Mouse (Mus musculus) thymus, postnatal 0 days (tissue): Measurements from ENCODE around the gene Ddx60. TPM values are rescaled to one million over a fixed set of nuclear protein-coding genes. Genes with fewer than 3 reads are reported as not detected.

Experiments used
- DNase-seq: peaks from one replicate; pipeline ENCODE4 v3.0.0-alpha.2; 2015; ENCODE audit warnings: low spot score
- polyA plus RNA-seq: library from polyadenylated mRNA; unstranded; fragments of >200 nt; fragmentation: Nextera tagmentation; extraction: Ambion mirVana; gene quantifications from 2 replicates; pipeline ENCODE4 v1.2.1, GENCODE M21; 2015

Ddx60 gene
- polyA plus RNA-seq, 1 experiment from 2014 or later, result 12.4 TPM

DNA sequence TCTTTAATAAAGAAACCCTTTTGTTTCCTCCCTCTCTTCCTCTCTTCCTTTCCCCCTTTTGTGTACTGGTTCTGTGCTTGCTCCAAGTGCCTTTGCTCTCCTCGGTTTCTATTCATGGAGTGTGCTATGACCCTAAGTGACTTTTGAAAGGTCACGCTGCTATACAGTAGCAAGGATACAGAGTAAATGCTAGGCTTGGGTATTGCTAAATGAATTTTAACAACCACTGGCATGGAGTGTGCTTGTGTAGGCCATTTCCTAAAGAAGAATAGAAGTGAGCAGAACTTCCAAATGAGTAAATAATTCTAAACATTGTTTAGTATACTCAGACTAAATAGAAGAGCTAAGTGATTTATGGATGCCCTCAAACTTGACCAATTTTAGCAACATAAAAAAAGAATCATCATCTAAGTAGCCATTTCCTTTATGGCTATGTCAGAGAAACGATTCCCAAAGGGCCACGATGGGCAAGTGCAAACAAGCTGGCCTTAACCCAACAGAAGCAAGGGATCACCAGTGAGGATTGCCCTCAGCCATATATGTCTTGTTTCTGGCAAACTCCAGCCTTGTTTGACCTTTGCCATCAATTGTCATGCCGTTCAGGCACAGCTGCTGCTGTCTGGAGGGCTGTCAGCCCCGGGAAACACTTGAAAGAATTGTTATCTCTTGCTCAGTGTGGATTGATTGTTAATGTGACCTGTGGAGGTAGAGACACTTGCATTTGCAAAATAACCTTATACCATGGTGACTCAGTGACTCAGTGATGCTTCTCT lies 58.0 kb downstream of the Ddx60 start:
- no peak for DNase-seq

DNA sequence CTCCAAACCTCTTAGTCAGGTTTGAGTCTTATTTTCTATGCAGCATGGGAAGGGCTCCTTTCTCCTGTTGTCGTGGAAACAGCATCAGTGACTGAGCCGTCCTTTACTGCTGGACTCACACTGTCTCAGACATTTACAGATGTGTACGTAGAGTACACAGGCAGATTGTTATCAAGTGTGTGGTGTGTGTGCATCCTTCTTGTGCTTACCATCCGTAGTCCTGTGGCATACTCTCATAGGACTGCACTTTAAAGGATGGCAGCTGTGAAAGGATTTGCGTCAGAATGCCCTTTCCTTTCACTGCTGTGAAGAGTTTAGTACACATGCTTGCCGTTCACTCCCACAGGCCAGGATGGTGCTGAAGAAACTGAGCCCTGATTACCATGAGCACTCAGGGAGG lies 61.6 kb downstream of the Ddx60 start:
- no peak for DNase-seq

DNA sequence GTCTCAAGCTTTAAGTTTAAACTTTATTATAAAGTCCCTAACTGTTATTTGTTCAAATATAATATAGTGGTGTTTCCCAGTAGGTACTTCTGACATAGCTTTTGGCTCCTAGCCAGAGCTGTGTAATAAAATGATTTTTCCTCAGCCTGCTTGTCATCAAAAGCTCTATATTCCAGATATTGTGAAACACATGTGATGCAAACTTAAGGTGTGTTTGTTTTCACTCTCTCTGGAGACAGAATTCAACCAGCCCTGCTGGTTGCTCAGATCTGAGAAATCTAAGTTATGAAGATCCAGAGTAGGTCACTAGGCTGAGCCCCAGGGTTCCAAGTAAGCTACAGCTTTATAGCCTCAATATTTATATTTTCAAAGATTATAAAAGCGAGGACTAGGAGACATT lies 64.9 kb downstream of the Ddx60 start:
- DNase-seq, result no peak

DNA sequence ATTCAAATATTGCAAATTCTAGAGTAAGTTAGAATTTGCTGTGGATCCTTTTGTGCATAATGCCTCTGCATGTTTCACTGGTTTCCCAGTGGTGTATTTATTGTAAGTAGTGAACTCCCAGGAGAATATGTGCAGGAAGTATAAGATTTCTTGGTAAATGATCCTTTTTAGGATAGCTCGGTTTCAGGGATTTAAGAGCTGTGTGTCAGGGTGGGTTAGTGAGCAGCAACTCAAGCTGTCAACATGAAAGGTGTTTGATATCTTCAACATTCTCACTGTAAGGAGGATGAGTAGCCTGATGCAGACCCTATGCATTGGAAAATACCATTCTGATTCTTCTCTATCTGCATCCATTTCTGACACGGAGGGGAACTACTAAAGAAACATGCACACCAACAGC lies 69.2 kb downstream of the Ddx60 start:
- DNase-seq, result no peak

GRCm38 (mm10) chr8:62014166-62014565 lies 86.3 kb downstream of the Ddx60 start:
- DNase-seq, result no peak

- DNase-seq, result no peak
Observed at GRCm38 (mm10) chr8:62014582-62014981, 86.7 kb downstream of the Ddx60 start.

DNA sequence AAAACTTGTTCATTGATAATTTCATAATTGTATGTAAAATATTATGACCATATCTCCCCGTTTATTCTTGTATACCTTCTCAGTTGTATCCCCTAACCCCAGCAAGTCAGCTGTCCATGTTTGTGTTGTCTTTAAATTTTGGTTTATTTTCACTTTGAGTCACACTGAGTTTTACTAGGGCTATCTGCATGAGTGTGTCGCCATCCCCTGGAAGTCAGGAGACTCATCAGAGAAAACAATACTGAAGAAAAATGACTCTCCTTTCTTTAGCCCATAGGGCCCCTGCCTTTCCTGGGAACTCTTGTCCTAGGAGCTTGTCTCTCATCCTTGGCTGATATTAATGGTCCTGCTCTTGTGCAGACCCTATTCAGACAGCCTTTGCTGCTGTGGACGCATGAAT lies 106.5 kb downstream of the Ddx60 start:
- no peak for DNase-seq

DNA sequence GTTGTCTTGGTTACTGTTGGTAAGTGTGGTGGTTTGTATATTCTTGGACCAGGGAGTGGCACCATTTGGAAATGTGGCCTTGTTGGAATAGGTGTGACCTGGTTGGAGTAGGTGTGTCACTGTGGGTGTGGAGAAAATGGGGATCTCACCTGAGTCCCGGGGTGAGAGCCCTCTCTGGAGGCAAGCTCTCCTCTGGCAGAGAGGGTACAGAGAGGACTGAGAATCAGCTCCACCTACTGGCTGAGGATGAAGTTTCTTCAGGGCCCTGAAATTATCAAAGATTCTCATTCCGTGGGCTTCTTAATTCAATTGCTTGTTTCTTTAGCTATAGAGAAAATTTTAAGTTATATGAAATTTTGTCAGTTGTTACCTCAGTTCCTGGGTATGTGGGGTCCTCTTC lies 118.9 kb downstream of the Ddx60 start:
- no peak for DNase-seq

- DNase-seq, result no peak
Observed at GRCm38 (mm10) chr8:62060357-62060756, 132.5 kb downstream of the Ddx60 start.

DNA sequence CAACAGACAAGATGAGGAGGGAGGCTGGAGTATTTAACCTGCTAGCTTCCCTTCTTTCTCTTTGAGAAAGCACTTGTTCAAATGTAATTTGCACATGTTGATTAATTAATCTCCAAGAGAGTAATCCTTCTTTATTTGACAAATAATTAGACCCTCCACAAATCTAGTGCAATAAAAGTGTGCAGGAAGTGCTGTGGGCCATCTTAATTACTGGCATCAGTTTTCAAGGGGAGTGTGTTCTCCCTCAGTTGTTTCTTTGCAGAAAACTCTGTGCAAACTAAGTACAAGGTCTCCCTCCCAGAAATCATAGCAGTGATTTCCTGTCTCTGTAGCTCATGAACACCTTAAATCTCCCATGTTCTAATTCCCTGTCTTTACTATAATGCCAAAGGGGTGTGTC lies 140.4 kb downstream of the Ddx60 start:
- DNase-seq, result no peak

- peak; percentile 5 for DNase-seq
Observed at GRCm38 (mm10) chr8:62080195-62080802, 152.4 kb downstream of the Ddx60 start.

- no peak for DNase-seq
Observed at GRCm38 (mm10) chr8:62081804-62082203, 153.9 kb downstream of the Ddx60 start.

Other genes with a start within 250 kb of the Ddx60 start
- gene Palld, start 25.4 kb upstream of the Ddx60 start, polyA plus RNA-seq, result 26.2 and 28.5 TPM in 2 replicates
- 0.14 and 0.19 TPM in 2 replicates for gene Anxa10, start 195.1 kb downstream of the Ddx60 start, polyA plus RNA-seq